22 mouse cellular contexts compared by ENCODE assay signal in the genomic region with DNA sequence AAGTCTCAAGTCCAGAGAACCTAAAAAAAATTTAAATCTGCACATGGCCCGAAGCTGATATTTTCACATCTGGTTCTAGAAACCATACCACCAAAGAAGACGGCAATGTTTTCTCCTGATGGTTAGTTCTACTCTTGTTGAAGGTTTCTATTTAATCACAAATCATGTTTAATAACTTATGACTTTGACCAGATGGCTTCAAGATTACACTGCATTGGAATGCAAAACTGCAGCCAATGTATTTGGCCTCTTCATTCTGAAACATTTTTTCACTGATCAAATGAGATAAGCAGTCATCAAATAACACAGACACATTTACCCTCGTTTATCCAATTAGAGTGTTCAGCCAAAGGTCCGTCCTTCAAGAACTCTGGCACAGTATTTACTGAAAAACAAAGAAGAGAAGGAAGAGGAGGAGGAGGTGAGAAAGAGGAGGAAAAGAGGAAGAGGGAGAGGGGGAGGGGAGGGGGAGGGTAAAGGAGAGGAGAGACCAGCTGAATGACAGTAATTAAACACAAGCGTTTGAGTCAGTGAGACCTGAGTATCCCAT. TPM values are rescaled to one million over a fixed set of nuclear protein-coding genes. Genes with fewer than 3 reads are reported as not detected.
A peak's percentile ranks its signal among the peaks of the same experiment; 100 is the strongest.
DNase-seq lines count a peak whose midpoint lies in the region; ATAC-seq and TF ChIP-seq lines count a peak whose summit lies in the region.
"Had no signal": no experiment of that assay in that cellular context is flagged by ENCODE, and none has a peak within 500 bp of the region (broad histone marks: within the 10 kb centered on the region; RNA-seq: fewer than 3 reads in every experiment).

No protein-coding gene starts in this region.

- no peaks in the 10 kb centered on the region for H3K36me3 ChIP-seq in heart, embryonic 10.5 days
- no peaks in the 10 kb centered on the region for H3K36me3 ChIP-seq in heart, adult 2 months (ENCODE audit: control insufficient read depth, insufficient read depth, low read length)
- H3K36me3 ChIP-seq in kidney, postnatal 0 days (ENCODE audit: insufficient read depth, low read length), result no peaks in the 10 kb centered on the region
- no peaks in the 10 kb centered on the region for H3K36me3 ChIP-seq in forebrain, embryonic 10.5 days (replicated peaks)
- H3K36me3 ChIP-seq: heart, embryonic 15.5 days; liver, embryonic 15.5 days; midbrain, embryonic 13.5 days; neural tube, embryonic 13.5 days had no signal

- DNase-seq in heart, embryonic 10.5 days (ENCODE audit: low spot score), result peak; percentile 39
- no peak for DNase-seq in heart, adult 2 months
- peak; percentile 76 for DNase-seq in kidney, postnatal 0 days (ENCODE audit: low spot score)
- DNase-seq in kidney, postnatal 10 days, result no peak
- DNase-seq in 3134 (ENCODE audit: extremely low read depth, insufficient read length, low spot score) (peak; percentile 45), NIH3T3 (ENCODE audit: low read depth) (peak; percentile 75)
- no peak for DNase-seq in thymus, postnatal 0 days (ENCODE audit: low spot score)
- DNase-seq in forebrain, embryonic 10.5 days (ENCODE audit: extremely low spot score, low spot score), result no peak
- DNase-seq: adrenal gland, postnatal 14 days; cerebellum, adult 11 months; cerebellum, adult 9-11 months; embryo, embryonic 11 days; gastrocnemius, postnatal 25 days; left cerebral cortex, postnatal 4 days; right cerebral cortex, postnatal 4 days had no signal

- H3K9ac ChIP-seq in heart, adult 2 months (ENCODE audit: low read depth, low read length), result no peak overlapping the region
- H3K9ac ChIP-seq in kidney, postnatal 0 days (ENCODE audit: low read depth, low read length), result no peak overlapping the region
- H3K9ac ChIP-seq: heart, embryonic 15.5 days; liver, embryonic 15.5 days; midbrain, embryonic 13.5 days; neural tube, embryonic 13.5 days had no signal

- H3K4me2 ChIP-seq in kidney, postnatal 0 days (ENCODE audit: low read length), result no peak overlapping the region
- H3K4me2 ChIP-seq: heart, embryonic 15.5 days; liver, embryonic 15.5 days; midbrain, embryonic 13.5 days; neural tube, embryonic 13.5 days had no signal

- no peaks in the 10 kb centered on the region for H3K9me3 ChIP-seq in heart, embryonic 10.5 days
- H3K9me3 ChIP-seq in kidney, postnatal 0 days (replicated peaks; ENCODE audit: low read length), result no peaks in the 10 kb centered on the region
- H3K9me3 ChIP-seq in forebrain, embryonic 10.5 days, result no peaks in the 10 kb centered on the region; the same call in 1 of the 2 replicates
- H3K9me3 ChIP-seq: heart, embryonic 15.5 days; liver, embryonic 15.5 days; midbrain, embryonic 13.5 days; neural tube, embryonic 13.5 days had no signal

- no peak for TF ChIP-seq POLR2A in heart, adult 2 months (IDR thresholded peaks at IDR 0.05; ENCODE audit: insufficient read depth, low read depth, low read length)

- no peaks in the 10 kb centered on the region for H3K27me3 ChIP-seq in heart, embryonic 10.5 days (ENCODE audit: insufficient read depth, poor library complexity, severe bottlenecking)
- no peaks in the 10 kb centered on the region for H3K27me3 ChIP-seq in heart, adult 2 months (ENCODE audit: control insufficient read depth, insufficient read depth, low read length)
- H3K27me3 ChIP-seq in kidney, postnatal 0 days (ENCODE audit: insufficient read depth, low read length), result no peaks in the 10 kb centered on the region
- no peaks in the 10 kb centered on the region for H3K27me3 ChIP-seq in forebrain, embryonic 10.5 days (ENCODE audit: poor library complexity, severe bottlenecking)
- H3K27me3 ChIP-seq: heart, embryonic 15.5 days; liver, embryonic 15.5 days; midbrain, embryonic 13.5 days; neural tube, embryonic 13.5 days had no signal

- no peak overlapping the region for H3K27ac ChIP-seq in heart, embryonic 10.5 days
- H3K27ac ChIP-seq in heart, adult 2 months, result no peak overlapping the region
- H3K27ac ChIP-seq in kidney, postnatal 0 days, result no peak overlapping the region
- H3K27ac ChIP-seq in forebrain, embryonic 10.5 days, result no peak overlapping the region
- H3K27ac ChIP-seq: heart, embryonic 15.5 days; liver, embryonic 15.5 days; macrophage; midbrain, embryonic 13.5 days; neural tube, embryonic 13.5 days had no signal

- ATAC-seq in kidney, postnatal 0 days (replicated peaks; ENCODE audit: low FRiP score, low read depth), result no peak; the same call in 1 of the 2 replicates
- ATAC-seq: forebrain, embryonic 14.5 days; hindbrain, embryonic 16.5 days; midbrain, embryonic 13.5 days had no signal

- TF ChIP-seq EP300 in heart, adult 2 months (IDR thresholded peaks at IDR 0.05; ENCODE audit: insufficient read depth, low read depth, low read length), result no peak

- no peak for TF ChIP-seq CTCF in heart, adult 2 months (IDR thresholded peaks at IDR 0.05)
- TF ChIP-seq CTCF in kidney, postnatal 0 days (IDR thresholded peaks at IDR 0.05; ENCODE audit: low read depth), result no peak

- whole genome bisulfite sequencing in heart, embryonic 10.5 days, result 78% methylated on average over 5 of the region's 5 CpGs
- WGBS in heart, adult 2 months, result 48% methylated on average over 5 of the region's 5 CpGs
- 47% methylated on average over 5 of the region's 5 CpGs for WGBS in kidney, postnatal 0 days
- 87% methylated on average over 5 of the region's 5 CpGs for whole genome bisulfite sequencing in forebrain, embryonic 10.5 days

- intact Hi-C loops in heart, adult 2 months (cut with DNase I), result no loop called here

- H3K79me2 ChIP-seq in heart, adult 2 months (replicated peaks; ENCODE audit: control insufficient read depth, insufficient read depth, low read length), result no peaks in the 10 kb centered on the region

- H3K4me1 ChIP-seq in heart, embryonic 10.5 days, result no peaks in the 10 kb centered on the region
- no peaks in the 10 kb centered on the region for H3K4me1 ChIP-seq in heart, adult 2 months (ENCODE audit: control insufficient read depth, insufficient read depth, low read length)
- no peaks in the 10 kb centered on the region for H3K4me1 ChIP-seq in kidney, postnatal 0 days (replicated peaks; ENCODE audit: insufficient read depth, low read length)
- H3K4me1 ChIP-seq in forebrain, embryonic 10.5 days, result no peaks in the 10 kb centered on the region
- H3K4me1 ChIP-seq: heart, embryonic 15.5 days; midbrain, embryonic 13.5 days; neural tube, embryonic 13.5 days had no signal

- H3K4me3 ChIP-seq in heart, embryonic 10.5 days, result no peak overlapping the region
- no peak overlapping the region for H3K4me3 ChIP-seq in heart, adult 2 months
- no peak overlapping the region for H3K4me3 ChIP-seq in kidney, postnatal 0 days (replicated peaks; ENCODE audit: low read depth, low read length)
- no peak overlapping the region for H3K4me3 ChIP-seq in forebrain, embryonic 10.5 days
- H3K4me3 ChIP-seq: heart, embryonic 15.5 days; liver, embryonic 15.5 days; midbrain, embryonic 13.5 days; neural tube, embryonic 13.5 days had no signal

RNA-seq across cellular contexts. Expression of a gene that starts 32.6 kb away (rescaled TPM):
- 18.4 and 21.9 TPM in 2 replicates for polyA plus RNA-seq in heart, embryonic 10.5 days (2016; fragmentation: Nextera tagmentation; extraction: Ambion mirVana)
- 10 to 100 TPM; 43.9 to 49.0 TPM for total RNA-seq in heart, adult 2 months (2021)
- 19.1 and 27.5 TPM in 2 replicates for polyA plus RNA-seq in heart, adult 2 months (2012; rRNA removed)
- polyA plus RNA-seq in kidney, postnatal 0 days (2015; fragmentation: Nextera tagmentation; extraction: Ambion mirVana), result 11.2 and 12.1 TPM in 2 replicates
- polyA plus RNA-seq in thymus, postnatal 0 days (2015; fragmentation: Nextera tagmentation; extraction: Ambion mirVana), result 12.1 and 13.8 TPM in 2 replicates
- polyA plus RNA-seq in forebrain, embryonic 10.5 days (2016; fragmentation: Nextera tagmentation; extraction: Ambion mirVana), result 17.4 and 19.0 TPM in 2 replicates

Comparison
In these comparisons a context has a peak if more than half of its experiments do, and no peak if none do; other contexts are left out.
1. DNase-seq: peak in heart, embryonic 10.5 days (single experiment), kidney, postnatal 0 days (single experiment), 3134 (single experiment) and NIH3T3 (single experiment); none in heart, adult 2 months (0 of 2), kidney, postnatal 10 days (single experiment), thymus, postnatal 0 days (single experiment) and forebrain, embryonic 10.5 days (single experiment).